Mouse (Mus musculus) intestine, embryonic 15.5 days (tissue): ENCODE data around the gene Bcl11a. TPM values are rescaled to one million over a fixed set of nuclear protein-coding genes. Genes with fewer than 3 reads are reported as not detected.

Experiments used
- ATAC-seq: fragments of 200-750 bp; cut with Nextera tagmentation; 2 replicates; pipeline ENCODE4 v1.8.0; 2017; ENCODE audit warnings: moderate TSS enrichment, moderate library complexity
- H3K27ac ChIP-seq: fragments of 300-500 bp; sonication (generic); 2 replicates; pipeline ENCODE4 v1.5.1; 2015; ENCODE audit warnings: mild to moderate bottlenecking, inconsistent platforms
- H3K27me3 ChIP-seq: fragments of 300-500 bp; sonication (generic); replicated peaks from 2 replicates; pipeline ENCODE4 v1.6.1; 2015; ENCODE audit warnings: inconsistent platforms
- H3K36me3 ChIP-seq: fragments of 300-500 bp; sonication (generic); 2 replicates; pipeline ENCODE4 v1.6.1; 2015; ENCODE audit warnings: inconsistent platforms
- H3K4me1 ChIP-seq: fragments of 300-500 bp; sonication (generic); replicated peaks from 2 replicates; pipeline ENCODE4 v1.6.1; 2015; ENCODE audit warnings: inconsistent platforms
- H3K4me2 ChIP-seq: fragments of 300-500 bp; sonication (generic); replicated peaks from 2 replicates; pipeline ENCODE4 v1.6.1; 2015; ENCODE audit warnings: mild to moderate bottlenecking, inconsistent platforms
- H3K4me3 ChIP-seq: fragments of 300-500 bp; sonication (generic); replicated peaks from 2 replicates; pipeline ENCODE4 v1.5.1; 2015; ENCODE audit warnings: inconsistent platforms
- H3K9ac ChIP-seq: fragments of 300-500 bp; sonication (generic); 2 replicates; pipeline ENCODE4 v1.6.1; 2015; ENCODE audit warnings: inconsistent platforms
- H3K9me3 ChIP-seq: fragments of 300-500 bp; sonication (generic); 2 replicates; pipeline ENCODE4 v1.6.1; 2016; ENCODE audit warnings: inconsistent platforms
- WGBS: fragments of 180-500 bp; shearing (Covaris S2); methylation state at CpG from one replicate; pipeline ENCODE4 v1.1.7; 2015; 5-methylcytosine and 5-hydroxymethylcytosine counted together
- polyA plus RNA-seq: library from polyadenylated mRNA; unstranded; fragments of >200 nt; fragmentation: Nextera tagmentation; extraction: Ambion mirVana; gene quantifications from 2 replicates; pipeline ENCODE4 v1.2.1, GENCODE M21; 2015

The Bcl11a gene
- polyA plus RNA-seq, 1 experiment from 2014 or later: 19.7 TPM

- Histone ChIP-seq H3K4me3 (no peak overlapping the region), H3K4me1 (peaks cover 28% of the 10 kb centered on the region), H3K9me3 (no peaks in the 10 kb centered on the region), H3K36me3 (no peaks in the 10 kb centered on the region), H3K9ac (no peak overlapping the region), H3K27ac (0 out of 2 replicates have a peak overlapping the region, but pooled peaks have one; percentile 14), H3K27me3 (no peaks in the 10 kb centered on the region), H3K4me2 (peak overlapping the region; percentile 37)
- 32% methylated on average over 9 of the region's 9 CpGs for WGBS
- no peak for ATAC-seq
Observed at GRCm38 (mm10) chr11:24095236-24095635, 17.4 kb downstream of the Bcl11a start.

DNA sequence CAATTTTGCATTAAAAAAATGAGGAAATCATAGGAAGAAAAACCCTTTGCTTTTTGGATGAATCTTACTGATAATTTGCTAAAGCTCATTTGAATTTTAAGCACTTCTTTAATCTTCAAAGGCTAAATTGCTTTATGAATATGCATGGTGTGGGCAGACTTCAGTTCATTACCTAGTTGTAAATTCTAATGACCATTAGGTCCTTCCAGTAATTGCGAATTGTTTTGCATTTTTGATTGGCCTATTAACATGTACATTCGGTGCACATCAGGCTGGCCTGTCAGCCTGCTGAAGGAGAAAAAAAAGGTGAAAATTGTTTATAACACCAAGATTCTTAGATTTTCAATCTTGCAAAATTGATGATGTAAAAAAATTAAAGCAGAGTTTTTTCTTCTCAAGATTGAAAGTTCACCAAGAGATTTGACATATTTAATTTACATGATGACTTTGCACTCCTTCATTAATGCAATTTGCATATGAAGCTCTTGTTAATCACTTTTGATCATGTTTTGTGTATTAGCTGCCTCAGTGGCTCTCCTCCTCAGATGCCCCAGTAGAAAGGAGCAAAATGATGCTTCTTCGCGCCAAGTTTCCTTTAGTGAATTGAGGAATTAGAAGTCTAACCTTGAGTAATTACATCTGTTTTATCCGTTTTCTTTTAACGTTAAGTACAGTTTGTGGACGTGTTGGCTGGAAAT is 17.9 kb downstream of the Bcl11a start:
- Histone ChIP-seq H3K27me3 (no peaks in the 10 kb centered on the region), H3K36me3 (no peaks in the 10 kb centered on the region), H3K9ac (no peak overlapping the region), H3K4me3 (no peak overlapping the region), H3K9me3 (no peaks in the 10 kb centered on the region), H3K4me1 (peaks cover 30% of the 10 kb centered on the region), H3K27ac (no peak overlapping the region), H3K4me2 (no peak overlapping the region)
- ATAC-seq: no peak
- WGBS: 68% methylated on average over 7 of the region's 7 CpGs

- Histone ChIP-seq H3K9me3 (no peaks in the 10 kb centered on the region), H3K27me3 (no peaks in the 10 kb centered on the region), H3K4me3 (no peak overlapping the region), H3K4me2 (no peak overlapping the region), H3K27ac (no peak overlapping the region), H3K36me3 (no peaks in the 10 kb centered on the region), H3K9ac (no peak overlapping the region), H3K4me1 (peaks cover 30% of the 10 kb centered on the region)
- no peak for ATAC-seq
- WGBS: 51% methylated on average over 6 of the region's 6 CpGs
Observed at GRCm38 (mm10) chr11:24096483-24096882, 18.6 kb downstream of the Bcl11a start.

DNA sequence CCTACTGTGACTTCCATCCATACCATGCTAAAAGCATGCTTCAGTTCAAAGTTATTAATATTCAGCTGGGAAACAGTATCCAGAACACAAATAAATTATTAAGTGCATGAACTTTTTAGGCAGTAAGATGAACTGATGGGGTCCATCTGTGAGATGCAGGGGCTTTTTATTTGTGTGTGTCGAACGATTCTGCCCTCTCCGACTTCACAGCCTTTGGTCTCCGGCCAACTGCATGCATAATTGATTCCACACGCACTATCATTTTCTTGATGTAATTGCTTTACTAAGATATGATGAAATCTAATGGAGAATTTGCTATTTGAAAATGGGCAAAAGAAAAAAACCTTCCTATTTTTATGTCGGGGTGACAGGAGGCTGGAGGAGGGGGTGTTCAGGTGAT is 19.2 kb downstream of the Bcl11a start:
- WGBS: 48% methylated on average over 6 of the region's 6 CpGs
- Histone ChIP-seq H3K4me3 (no peak overlapping the region), H3K4me2 (no peak overlapping the region), H3K9ac (no peak overlapping the region), H3K4me1 (peaks cover 30% of the 10 kb centered on the region), H3K27ac (no peak overlapping the region), H3K36me3 (no peaks in the 10 kb centered on the region), H3K27me3 (no peaks in the 10 kb centered on the region), H3K9me3 (no peaks in the 10 kb centered on the region)
- no peak for ATAC-seq

GRCm38 (mm10) chr11:24098069-24098468 is 20.2 kb downstream of the Bcl11a start:
- no peak overlapping the region for H3K9ac ChIP-seq
- no peak for ATAC-seq
- WGBS: 62% methylated on average over 5 of the region's 5 CpGs

GRCm38 (mm10) chr11:24098662-24099061 is 20.8 kb downstream of the Bcl11a start:
- H3K4me2 ChIP-seq: no peak overlapping the region
- no peak overlapping the region for H3K9ac ChIP-seq
- H3K27ac ChIP-seq: no peak overlapping the region
- H3K4me3 ChIP-seq: no peak overlapping the region
- ATAC-seq: no peak
- H3K4me1 ChIP-seq: peaks cover 26% of the 10 kb centered on the region
- H3K27me3 ChIP-seq: no peaks in the 10 kb centered on the region
- H3K9me3 ChIP-seq: no peaks in the 10 kb centered on the region
- 68% methylated on average over 3 of the region's 3 CpGs for WGBS
- no peaks in the 10 kb centered on the region for H3K36me3 ChIP-seq

More at GRCm38 (mm10) chr11:24098069-24098468, 20.2 kb downstream of the Bcl11a start:
- Histone ChIP-seq H3K4me1 (peaks cover 26% of the 10 kb centered on the region), H3K4me2 (no peak overlapping the region), H3K27ac (no peak overlapping the region), H3K27me3 (no peaks in the 10 kb centered on the region), H3K36me3 (no peaks in the 10 kb centered on the region), H3K9me3 (no peaks in the 10 kb centered on the region), H3K4me3 (no peak overlapping the region)

DNA sequence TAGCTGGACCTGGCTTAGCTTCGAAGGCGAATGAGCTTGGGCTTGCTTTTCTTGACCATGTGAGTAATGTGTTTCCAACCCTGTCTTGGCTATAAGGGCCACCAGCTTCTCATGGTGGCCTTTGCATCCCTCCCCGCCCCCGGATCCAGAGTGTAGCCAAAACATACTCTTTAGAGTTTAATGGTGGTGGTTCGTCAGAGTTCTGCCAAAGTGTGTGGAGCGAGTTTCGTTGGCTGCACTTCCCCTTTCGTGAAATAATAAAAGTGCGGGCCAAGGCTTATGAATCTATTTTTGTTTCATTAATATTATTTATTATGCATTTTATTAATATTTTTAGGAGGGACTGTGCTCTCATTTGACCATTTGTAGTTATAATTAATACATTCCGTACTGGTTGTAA is 21.4 kb downstream of the Bcl11a start:
- H3K9ac ChIP-seq: no peak overlapping the region
- no peak overlapping the region for H3K4me3 ChIP-seq
- H3K27ac ChIP-seq: no peak overlapping the region
- H3K27me3 ChIP-seq: no peaks in the 10 kb centered on the region
- no peaks in the 10 kb centered on the region for H3K36me3 ChIP-seq
- peaks cover 26% of the 10 kb centered on the region for H3K4me1 ChIP-seq
- H3K9me3 ChIP-seq: no peaks in the 10 kb centered on the region
- no peak for ATAC-seq
- WGBS: 79% methylated on average over 10 of the region's 10 CpGs
- H3K4me2 ChIP-seq: no peak overlapping the region

DNA sequence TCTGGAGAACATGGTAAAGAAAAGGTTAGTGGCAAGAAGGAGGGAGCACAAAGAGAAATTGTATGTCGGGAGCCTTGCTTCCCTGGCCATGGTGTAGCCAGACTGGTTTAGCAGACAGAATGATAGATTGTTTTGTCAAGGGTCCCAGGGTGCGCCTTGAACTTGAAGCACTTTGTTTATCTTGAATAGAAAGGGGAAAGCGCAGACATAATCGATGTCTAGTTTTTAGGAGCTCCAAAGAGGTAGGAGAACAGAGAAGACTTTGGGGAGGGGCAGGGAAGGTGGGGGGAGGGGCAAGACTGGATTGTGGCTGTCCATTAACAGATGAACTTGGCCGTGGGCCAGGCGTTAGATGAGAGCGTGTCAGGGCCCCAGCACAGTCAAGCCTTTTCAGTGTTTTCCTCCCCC is 22.0 kb downstream of the Bcl11a start:
- Histone ChIP-seq H3K27ac (no peak overlapping the region), H3K9ac (no peak overlapping the region), H3K27me3 (no peaks in the 10 kb centered on the region), H3K4me3 (no peak overlapping the region), H3K4me2 (peak overlapping the region; percentile 1; the same call in 1 of the 2 replicates), H3K9me3 (no peaks in the 10 kb centered on the region), H3K4me1 (peaks cover 26% of the 10 kb centered on the region), H3K36me3 (no peaks in the 10 kb centered on the region)
- peak; percentile 90 for ATAC-seq
- 5% methylated on average over 7 of the region's 7 CpGs for WGBS

- WGBS: 69% methylated on average over 4 of the region's 4 CpGs
- H3K4me3 ChIP-seq: no peak overlapping the region
- H3K4me1 ChIP-seq: peaks cover 20% of the 10 kb centered on the region
- H3K27ac ChIP-seq: no peak overlapping the region
- no peaks in the 10 kb centered on the region for H3K27me3 ChIP-seq
- no peaks in the 10 kb centered on the region for H3K9me3 ChIP-seq
- H3K4me2 ChIP-seq: no peak overlapping the region; the same call in 1 of the 2 replicates
- peak; percentile 54 for ATAC-seq
- H3K36me3 ChIP-seq: no peaks in the 10 kb centered on the region
- no peak overlapping the region for H3K9ac ChIP-seq
Observed at GRCm38 (mm10) chr11:24100449-24101070, 22.7 kb downstream of the Bcl11a start.

DNA sequence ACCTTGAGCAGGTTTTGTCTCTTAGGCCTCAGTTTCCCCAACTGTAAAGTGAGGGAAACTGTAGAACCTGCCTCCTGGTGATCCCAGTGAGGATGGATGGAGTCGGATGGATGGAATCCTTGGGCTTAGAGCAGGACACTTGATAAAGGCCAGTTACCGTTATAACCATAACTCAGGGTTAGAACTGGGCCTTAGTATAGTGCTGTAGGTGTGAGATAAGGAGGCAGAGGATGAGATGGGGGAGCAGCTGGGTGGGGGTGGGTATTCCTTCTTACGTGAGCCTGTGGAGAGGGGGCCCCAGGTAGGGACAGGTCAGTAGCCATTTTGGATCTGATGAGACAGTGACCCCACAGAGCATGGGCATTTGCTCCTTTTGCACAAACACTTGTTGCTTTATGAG is 23.8 kb downstream of the Bcl11a start:
- H3K27ac ChIP-seq: no peak overlapping the region
- ATAC-seq: no peak
- H3K4me3 ChIP-seq: no peak overlapping the region
- no peaks in the 10 kb centered on the region for H3K9me3 ChIP-seq
- H3K27me3 ChIP-seq: no peaks in the 10 kb centered on the region
- no peak overlapping the region for H3K4me2 ChIP-seq
- H3K9ac ChIP-seq: no peak overlapping the region
- no peaks in the 10 kb centered on the region for H3K36me3 ChIP-seq
- WGBS: 88% methylated on average over 3 of the region's 3 CpGs
- H3K4me1 ChIP-seq: peaks cover 16% of the 10 kb centered on the region

- Histone ChIP-seq H3K4me1 (peaks cover 14% of the 10 kb centered on the region), H3K4me3 (no peak overlapping the region), H3K9me3 (no peaks in the 10 kb centered on the region), H3K27me3 (no peaks in the 10 kb centered on the region), H3K9ac (no peak overlapping the region), H3K36me3 (no peaks in the 10 kb centered on the region), H3K27ac (no peak overlapping the region), H3K4me2 (no peak overlapping the region)
- 71% methylated on average over 2 of the region's 2 CpGs for WGBS
- no peak for ATAC-seq
Observed at GRCm38 (mm10) chr11:24102372-24102771, 24.5 kb downstream of the Bcl11a start.

DNA sequence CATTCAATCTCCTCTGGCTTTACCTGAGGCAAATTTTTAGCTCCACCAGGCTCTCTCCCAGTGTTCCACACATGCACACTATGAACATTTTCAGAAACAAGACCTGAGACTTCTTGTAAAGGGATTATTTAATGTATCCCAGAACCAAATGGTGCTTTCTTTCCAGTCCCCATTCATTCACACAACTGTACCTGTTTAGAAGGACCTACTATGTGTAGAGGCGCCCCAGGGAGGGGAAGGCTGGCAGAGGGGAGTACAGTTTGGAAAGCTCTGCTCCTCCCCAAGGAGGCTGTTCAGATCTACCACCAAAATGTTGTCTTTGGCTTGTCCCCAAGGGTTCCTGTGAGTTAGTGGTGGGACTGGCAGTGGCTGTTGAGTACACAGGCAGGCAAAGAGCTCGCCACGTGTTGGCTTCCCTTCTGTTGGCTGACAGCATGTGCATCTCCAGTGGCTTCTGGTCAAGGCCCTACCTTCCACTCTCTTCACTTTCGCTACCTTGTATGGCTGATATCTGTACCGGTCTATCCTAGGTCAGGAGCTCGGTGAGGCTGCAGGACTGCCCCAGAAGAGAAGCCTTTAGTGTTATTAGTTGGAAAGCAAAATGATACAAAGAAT is 25.4 kb downstream of the Bcl11a start:
- H3K4me3 ChIP-seq: no peak overlapping the region
- H3K9me3 ChIP-seq: no peaks in the 10 kb centered on the region
- peaks cover 13% of the 10 kb centered on the region for H3K4me1 ChIP-seq
- no peaks in the 10 kb centered on the region for H3K27me3 ChIP-seq
- H3K36me3 ChIP-seq: no peaks in the 10 kb centered on the region
- 82% methylated on average over 6 of the region's 6 CpGs for WGBS
- no peak overlapping the region for H3K9ac ChIP-seq
- H3K27ac ChIP-seq: no peak overlapping the region
- no peak overlapping the region for H3K4me2 ChIP-seq
- no peak for ATAC-seq
